Mouse (Mus musculus) E14TG2a.4 (cell line): Measurements from ENCODE around the gene P3h1.

ENCODE experiments used
- CTCF ChIP-seq: conservative IDR thresholded peaks from 2 replicates; pipeline ENCODE4 v1.5.1; 2014; ENCODE audit warnings: low read length
- NANOG ChIP-seq: IDR thresholded peaks from 2 replicates; pipeline ENCODE4 v1.6.1; 2014; ENCODE audit warnings: borderline replicate concordance, low read length, mixed read lengths
- POU5F1 ChIP-seq: IDR thresholded peaks from 2 replicates; pipeline ENCODE4 v1.6.1; 2014; ENCODE audit warnings: low read length, borderline replicate concordance

- no peak for TF ChIP-seq CTCF
- TF ChIP-seq POU5F1: no peak
- no peak for TF ChIP-seq NANOG
These were observed 61.9 kb downstream of the P3h1 start, which contains the start of gene Ybx1 for GRCm38 (mm10) chr4:119294415-119295133.
